In genomic region chr10:37138311-37138731, GRCm38 (mm10) we compare ENCODE assay signal across 8 mouse cellular contexts. TPM values are rescaled to one million over a fixed set of nuclear protein-coding genes. Genes with fewer than 3 reads are reported as not detected.
DNase-seq lines count a peak whose midpoint lies in the region; ATAC-seq and TF ChIP-seq lines count a peak whose summit lies in the region.

No protein-coding gene starts in this region.

- H3K27me3 ChIP-seq in embryonic facial prominence, embryonic 13.5 days: no peaks in the 10 kb centered on the region
- no peaks in the 10 kb centered on the region for H3K27me3 ChIP-seq in heart, postnatal 0 days (ENCODE audit: control insufficient read depth, insufficient read depth, low read length)
- H3K27me3 ChIP-seq in lung, embryonic 14.5 days (ENCODE audit: insufficient read depth, low read length): no peaks in the 10 kb centered on the region

- H3K4me3 ChIP-seq in embryonic facial prominence, embryonic 13.5 days: peak overlapping the region; percentile 95
- peak overlapping the region; percentile 95 for H3K4me3 ChIP-seq in heart, postnatal 0 days (ENCODE audit: low read depth, low read length)
- H3K4me3 ChIP-seq in lung, embryonic 14.5 days (ENCODE audit: low read depth, low read length): peak overlapping the region; percentile 76

- ATAC-seq in embryonic facial prominence, embryonic 13.5 days (ENCODE audit: insufficient number of reproducible peaks, insufficient read depth, low FRiP score, low TSS enrichment, low read depth): no peak
- ATAC-seq in heart, postnatal 0 days (ENCODE audit: insufficient read depth, low read depth): no peak
- ATAC-seq in lung, embryonic 14.5 days (ENCODE audit: insufficient read depth): no peak

- WGBS in embryonic facial prominence, embryonic 13.5 days: under 1% methylated on average over 26 of the region's 26 CpGs
- 1% methylated on average over 26 of the region's 26 CpGs for WGBS in heart, postnatal 0 days
- under 1% methylated on average over 26 of the region's 26 CpGs for WGBS in lung, embryonic 14.5 days

- peaks cover 11% of the 10 kb centered on the region for H3K4me1 ChIP-seq in embryonic facial prominence, embryonic 13.5 days
- H3K4me1 ChIP-seq in heart, postnatal 0 days (ENCODE audit: control insufficient read depth, insufficient read depth): peaks cover 4% of the 10 kb centered on the region; the same call in 1 of the 2 replicates
- H3K4me1 ChIP-seq in lung, embryonic 14.5 days (ENCODE audit: insufficient read depth): peaks cover 7% of the 10 kb centered on the region

- DNase-seq in 416B (ENCODE audit: low read depth): peak; percentile 7
- peak; percentile 36 to 80 for DNase-seq in adrenal gland, adult (ENCODE audit: inconsistent age in 2 of 2, low spot score in 1 of 2)
- peak; percentile 17 for DNase-seq in heart, postnatal 0 days (ENCODE audit: low spot score)
- peak; percentile 13 to 36 for DNase-seq in layer of hippocampus, adult 8-10 months (ENCODE audit: low spot score in 2 of 2)
- DNase-seq in lung, embryonic 14.5 days: peak; percentile 52
- peak; percentile 47 for DNase-seq in right cerebral cortex, postnatal 25 days
- no peak for DNase-seq in Muller cell, postnatal 12 days (ENCODE audit: inconsistent ontology term)

- H3K4me2 ChIP-seq in embryonic facial prominence, embryonic 13.5 days: peak overlapping the region; percentile 65
- peak overlapping the region; percentile 63 for H3K4me2 ChIP-seq in heart, postnatal 0 days (ENCODE audit: low read depth, low read length)
- peak overlapping the region; percentile 72 for H3K4me2 ChIP-seq in lung, embryonic 14.5 days

- no peak for TF ChIP-seq CTCF in heart, postnatal 0 days (IDR thresholded peaks at IDR 0.05; ENCODE audit: low read depth)
- TF ChIP-seq CTCF in lung, embryonic 14.5 days (IDR thresholded peaks at IDR 0.05; ENCODE audit: low read depth): no peak

- H3K27ac ChIP-seq in embryonic facial prominence, embryonic 13.5 days: peak overlapping the region; percentile 100
- H3K27ac ChIP-seq in heart, postnatal 0 days (ENCODE audit: low read depth): peak overlapping the region; percentile 98
- H3K27ac ChIP-seq in lung, embryonic 14.5 days (ENCODE audit: low read depth): peak overlapping the region; percentile 98

- peak overlapping the region; percentile 100 for H3K9ac ChIP-seq in embryonic facial prominence, embryonic 13.5 days
- peak overlapping the region; percentile 98 for H3K9ac ChIP-seq in heart, postnatal 0 days (replicated peaks; ENCODE audit: low read depth, low read length)
- peak overlapping the region; percentile 99 for H3K9ac ChIP-seq in lung, embryonic 14.5 days

- peaks cover 27% of the 10 kb centered on the region for H3K36me3 ChIP-seq in embryonic facial prominence, embryonic 13.5 days
- H3K36me3 ChIP-seq in heart, postnatal 0 days (replicated peaks; ENCODE audit: control insufficient read depth, insufficient read depth, low read length): 0 out of 2 replicates have a peak, but pooled peaks cover 4% of the 10 kb centered on the region
- H3K36me3 ChIP-seq in lung, embryonic 14.5 days (ENCODE audit: insufficient read depth): peaks cover 32% of the 10 kb centered on the region

- TF ChIP-seq EP300 in heart, postnatal 0 days (IDR thresholded peaks at IDR 0.05; ENCODE audit: low read depth): no peak

- no peaks in the 10 kb centered on the region for H3K9me3 ChIP-seq in embryonic facial prominence, embryonic 13.5 days
- H3K9me3 ChIP-seq in heart, postnatal 0 days (replicated peaks; ENCODE audit: control insufficient read depth, low read length): no peaks in the 10 kb centered on the region
- no peaks in the 10 kb centered on the region for H3K9me3 ChIP-seq in lung, embryonic 14.5 days (ENCODE audit: low read depth, low read length)

RNA-seq across cellular contexts. Expression of gene Marcks, which starts 0.4 kb away (rescaled TPM):
- 215 and 245 TPM in 2 replicates for polyA plus RNA-seq in embryonic facial prominence, embryonic 13.5 days (2015; fragmentation: Nextera tagmentation; extraction: Ambion mirVana)
- total RNA-seq in heart, postnatal 0 days (2014; rRNA removed; ENCODE audit: low replicate concordance): 56.9 and 83.6 TPM in 2 replicates
- 38.3 TPM in 2 replicates for polyA plus RNA-seq in heart, postnatal 0 days (2015; fragmentation: Nextera tagmentation; extraction: Ambion mirVana)
- 100 to 1,000 TPM in 1 of 4 experiments, 10 to 100 TPM in 3; 75.1 to 100 (median 86.0) TPM for total RNA-seq in layer of hippocampus, adult 8-10 months (2022)
- 162 and 168 TPM in 2 replicates for polyA plus RNA-seq in lung, embryonic 14.5 days (2014; fragmentation: Nextera tagmentation; extraction: Ambion mirVana)
